Mouse (Mus musculus): ENCODE results near the gene Shroom3.

Shroom3 gene

DNA sequence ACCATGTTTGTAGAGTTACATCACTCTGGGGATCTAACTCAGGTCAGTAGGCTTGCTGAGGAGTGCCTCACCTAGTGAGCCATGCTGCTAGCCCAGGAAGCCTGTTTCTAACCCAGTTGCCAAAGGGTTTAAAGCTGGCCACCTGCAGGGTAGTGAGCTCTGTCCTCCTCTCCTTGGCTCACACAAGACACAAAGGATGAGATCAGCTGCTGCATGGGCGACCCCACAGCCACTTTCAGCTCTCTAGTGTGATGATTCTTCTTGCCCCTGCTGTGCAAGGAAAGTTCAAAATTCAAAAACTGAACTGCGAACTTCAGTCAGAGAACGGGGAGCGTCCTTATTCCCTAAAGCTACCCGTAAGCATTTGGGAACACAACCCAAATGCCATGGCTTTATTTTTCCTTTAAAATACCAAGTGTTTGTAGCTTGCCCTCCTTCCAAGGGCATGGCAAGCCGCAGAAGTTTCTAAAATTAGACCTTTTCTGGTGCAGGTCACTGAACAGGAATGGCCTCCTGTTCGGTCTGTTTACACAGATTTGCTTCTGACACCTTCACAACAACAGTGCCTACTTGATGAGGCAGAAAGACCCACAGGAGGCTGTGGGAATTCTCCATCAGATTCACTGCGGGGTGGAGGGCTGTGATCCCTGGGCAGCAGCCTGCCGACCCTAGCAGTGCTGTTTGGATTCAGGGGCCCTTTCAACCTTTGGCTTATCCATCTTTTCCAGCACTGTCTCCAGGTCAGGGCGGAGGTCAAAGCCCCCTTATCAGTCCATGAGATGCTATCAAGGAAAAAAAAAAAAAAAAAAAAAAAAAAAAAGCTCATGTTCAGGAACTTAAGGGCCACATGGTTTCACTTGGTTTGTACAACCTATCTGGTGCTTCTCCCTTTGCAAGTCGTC is 113.1 kb downstream of the Shroom3 start:
- in situ Hi-C loops (cut with MboI, MseI) = no loop called here

DNA sequence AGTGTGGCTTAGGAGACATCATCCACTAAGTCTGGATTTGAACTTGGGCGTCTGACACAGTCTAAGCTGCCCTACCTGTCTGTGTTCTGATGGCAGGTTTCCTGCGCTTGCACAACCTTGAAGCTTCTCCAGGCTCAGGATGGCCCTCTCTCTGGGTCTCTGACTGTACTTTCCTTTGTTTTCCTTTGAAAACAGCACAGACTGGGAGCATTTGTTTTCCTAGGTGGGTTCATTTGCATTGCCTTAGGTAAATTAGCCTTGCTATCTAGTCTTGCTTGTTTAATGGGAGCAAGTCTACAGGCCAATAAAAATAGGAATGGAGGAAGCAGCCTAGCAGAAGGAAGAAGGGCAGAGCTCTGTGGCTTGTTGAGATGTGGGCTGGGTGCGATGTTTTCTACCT is 114.7 kb downstream of the Shroom3 start:
- in situ Hi-C loops (cut with MboI, MseI) = no loop called here

- in situ Hi-C loops (cut with MboI, MseI) = no loop called here
Observed at GRCm38 (mm10) chr5:92804379-92804778, 121.1 kb downstream of the Shroom3 start.

DNA sequence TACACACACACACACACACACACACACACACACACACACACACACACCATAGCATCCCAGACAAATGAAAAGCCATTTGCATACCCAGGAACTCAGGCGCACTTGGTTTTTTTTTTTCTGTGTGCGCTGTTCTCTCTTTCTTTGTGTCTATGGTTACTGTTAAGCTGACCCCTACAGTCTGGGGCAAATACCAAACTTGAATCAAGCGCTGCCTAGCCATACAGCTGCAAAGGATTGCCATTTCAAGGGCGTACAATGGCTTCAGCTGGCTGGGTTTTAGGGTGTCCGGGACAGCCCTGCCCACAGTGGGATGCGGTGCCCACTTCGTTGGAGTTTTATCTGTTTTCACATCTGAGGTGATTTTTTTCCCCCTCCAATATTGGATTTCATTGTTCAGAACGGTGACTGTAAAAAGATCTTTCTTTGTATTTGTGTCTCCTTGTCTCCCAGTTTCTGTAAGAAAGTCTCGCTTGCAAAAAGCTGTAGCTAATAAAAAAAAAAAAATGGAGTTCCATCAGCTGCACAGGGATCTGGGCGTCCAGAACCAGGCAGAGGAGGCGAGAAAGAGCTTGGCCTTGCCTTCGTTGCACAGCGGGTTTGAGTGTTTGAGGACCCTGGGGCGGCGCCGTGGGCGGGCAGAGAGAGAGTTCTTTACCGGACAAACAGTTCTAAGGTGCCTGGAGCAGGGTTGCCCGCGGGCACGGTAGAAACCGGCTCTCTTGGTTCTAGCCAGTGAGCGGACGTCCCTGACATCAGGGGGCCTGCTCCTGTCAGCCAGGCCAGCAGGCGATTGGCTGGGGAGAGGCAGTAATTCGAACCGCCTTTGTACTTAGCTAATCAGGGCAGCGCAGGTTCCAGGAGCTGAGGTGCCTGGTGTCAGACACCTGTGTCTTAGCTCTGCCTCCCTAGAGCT is 125.5 kb downstream of the Shroom3 start:
- in situ Hi-C loops (cut with MboI, MseI) = no loop called here

GRCm38 (mm10) chr5:92809416-92809750 is 126.1 kb downstream of the Shroom3 start:
- in situ Hi-C loops (cut with MboI, MseI) = no loop called here

- in situ Hi-C loops (cut with MboI, MseI) = no loop called here
Observed at GRCm38 (mm10) chr5:92810922-92811533, 127.8 kb downstream of the Shroom3 start.

- in situ Hi-C loops (cut with MboI, MseI) = no loop called here
Observed at GRCm38 (mm10) chr5:92811761-92812160, 128.5 kb downstream of the Shroom3 start.

- in situ Hi-C loops (cut with MboI, MseI) = no loop called here
Observed at GRCm38 (mm10) chr5:92812936-92813335, 129.7 kb downstream of the Shroom3 start.

GRCm38 (mm10) chr5:92813562-92813961 is 130.3 kb downstream of the Shroom3 start:
- in situ Hi-C loops (cut with MboI, MseI) = no loop called here

- in situ Hi-C loops (cut with MboI, MseI) = no loop called here
Observed at GRCm38 (mm10) chr5:92814621-92815020, 131.4 kb downstream of the Shroom3 start.

- in situ Hi-C loops (cut with MboI, MseI) = no loop called here
Observed at GRCm38 (mm10) chr5:92817122-92817822, 134.0 kb downstream of the Shroom3 start.

GRCm38 (mm10) chr5:92821370-92821769 is 138.1 kb downstream of the Shroom3 start:
- in situ Hi-C loops (cut with MboI, MseI) = no loop called here

GRCm38 (mm10) chr5:92823495-92823894 is 140.3 kb downstream of the Shroom3 start:
- in situ Hi-C loops (cut with MboI, MseI) = no loop called here

- in situ Hi-C loops (cut with MboI, MseI) = no loop called here
Observed at GRCm38 (mm10) chr5:92824304-92825009, 141.2 kb downstream of the Shroom3 start.

DNA sequence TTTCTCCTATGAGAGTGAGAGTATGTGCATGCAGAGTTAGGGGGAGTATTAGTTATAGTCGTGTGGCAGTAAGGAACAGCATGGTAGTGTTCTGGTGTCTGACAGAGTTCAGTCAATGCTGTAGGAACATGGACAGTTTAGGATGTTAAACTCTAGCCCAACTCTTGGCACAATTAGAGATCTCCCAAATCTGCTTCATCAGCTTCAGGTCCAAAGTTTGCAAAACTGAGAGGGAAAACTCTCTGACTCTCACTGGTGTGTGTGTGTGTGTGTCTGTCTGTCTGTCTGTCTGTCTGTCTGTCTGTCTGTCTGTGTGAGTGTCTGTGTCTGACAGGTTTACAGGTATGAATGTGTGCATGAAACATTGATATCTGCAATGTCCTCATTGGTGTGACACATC is 147.2 kb downstream of the Shroom3 start:
- in situ Hi-C loops (cut with MboI, MseI) = no loop called here

- in situ Hi-C loops (cut with MboI, MseI) = no loop called here
Observed at GRCm38 (mm10) chr5:92834513-92834912, 151.3 kb downstream of the Shroom3 start.

GRCm38 (mm10) chr5:92837311-92837710 is 154.1 kb downstream of the Shroom3 start:
- in situ Hi-C loops (cut with MboI, MseI) = no loop called here

DNA sequence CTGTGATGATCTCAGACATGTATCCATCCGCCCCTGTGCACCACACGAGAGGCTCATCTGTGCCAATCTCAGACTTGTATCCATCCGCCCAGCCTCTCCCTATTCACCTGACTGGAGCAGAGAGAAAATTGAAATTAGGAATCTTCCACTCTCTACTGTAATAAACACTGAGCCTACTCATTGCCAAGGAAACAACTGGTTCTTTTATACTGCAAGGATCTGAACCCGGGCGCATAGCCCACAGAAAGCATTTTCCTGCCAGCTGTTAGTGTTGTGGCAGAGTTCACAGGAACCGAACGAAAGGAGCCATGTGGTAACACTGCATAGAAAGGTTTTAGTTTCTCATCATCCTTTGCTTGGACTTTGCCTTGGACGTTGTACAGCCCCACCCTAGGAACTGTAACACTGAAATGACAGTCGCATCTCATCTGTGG is 155.1 kb downstream of the Shroom3 start:
- in situ Hi-C loops (cut with MboI, MseI) = no loop called here

DNA sequence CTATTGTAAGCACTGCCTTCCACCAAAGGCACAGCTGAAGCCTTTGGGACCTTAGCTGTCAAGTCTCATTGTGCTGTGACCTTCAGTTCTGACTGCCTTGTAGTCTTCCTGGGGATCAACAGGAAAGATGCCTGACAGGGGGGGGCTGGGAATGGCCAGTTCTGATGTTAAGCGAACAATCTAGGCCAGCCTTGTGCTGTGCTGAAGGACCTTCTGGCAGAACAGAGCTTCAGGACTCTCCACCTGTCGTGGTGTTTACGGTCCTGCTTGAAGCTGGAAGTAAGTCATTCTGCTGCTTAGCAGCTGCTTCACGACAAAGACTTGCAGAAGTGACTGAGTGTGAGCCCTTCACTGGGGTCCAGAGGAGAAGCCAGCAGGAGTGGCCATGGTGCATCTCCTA is 156.1 kb downstream of the Shroom3 start:
- in situ Hi-C loops (cut with MboI, MseI) = no loop called here

DNA sequence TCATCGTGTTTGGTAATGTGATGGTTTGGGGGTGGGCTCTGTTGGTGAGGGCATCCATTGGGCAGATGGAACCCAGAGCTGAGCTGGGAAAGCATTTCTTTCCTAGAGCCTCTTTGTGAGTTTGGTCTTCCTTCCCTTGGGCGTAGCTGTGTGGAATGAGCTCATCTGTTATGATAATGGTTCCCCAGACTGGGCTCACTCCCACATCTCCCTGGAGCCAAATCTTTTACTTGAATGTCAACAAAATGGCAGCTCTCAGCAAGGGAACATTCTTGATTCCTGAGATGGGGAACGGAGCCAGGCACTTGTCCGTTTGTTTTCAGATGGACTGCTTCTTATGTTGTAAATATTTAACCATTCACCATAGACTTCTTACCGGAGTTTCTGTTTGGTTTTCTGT is 158.2 kb downstream of the Shroom3 start:
- in situ Hi-C loops (cut with MboI, MseI) = no loop called here

DNA sequence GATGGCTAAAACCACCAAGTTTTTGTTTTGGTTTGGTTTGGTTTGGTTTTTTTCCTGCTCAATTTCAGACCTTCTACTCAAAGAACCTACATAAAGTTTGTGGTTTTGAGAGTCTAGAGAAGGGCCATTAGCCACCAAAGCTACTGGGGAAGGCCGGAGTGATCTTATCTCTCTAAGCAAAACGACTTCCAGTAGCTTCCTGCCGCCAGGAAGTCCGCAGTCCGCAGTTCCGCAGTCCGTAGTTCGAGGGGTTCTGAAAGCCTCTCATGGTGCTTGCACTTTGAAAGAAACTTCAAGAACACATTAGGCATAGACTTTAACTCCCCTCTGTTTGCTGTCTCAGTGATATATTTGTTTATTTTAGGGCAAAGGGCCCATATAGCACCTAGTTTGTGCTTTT is 159.2 kb downstream of the Shroom3 start:
- in situ Hi-C loops (cut with MboI, MseI) = no loop called here

Measured in T-helper 1 cell (primary cell).